Mouse (Mus musculus) thymus, postnatal 10 days (tissue): Measurements from ENCODE around the gene Jade3.

Experiments used
- DNase-seq, 2 experiments: peaks; one replicate each; pipeline ENCODE4 v3.0.0; 2021; ENCODE audit warnings: low spot score in 2 of 2

The Jade3 gene

GRCm38 (mm10) chrX:20548011-20548879, 122.8 kb downstream of the Jade3 start:
- DNase-seq: no peak

DNA sequence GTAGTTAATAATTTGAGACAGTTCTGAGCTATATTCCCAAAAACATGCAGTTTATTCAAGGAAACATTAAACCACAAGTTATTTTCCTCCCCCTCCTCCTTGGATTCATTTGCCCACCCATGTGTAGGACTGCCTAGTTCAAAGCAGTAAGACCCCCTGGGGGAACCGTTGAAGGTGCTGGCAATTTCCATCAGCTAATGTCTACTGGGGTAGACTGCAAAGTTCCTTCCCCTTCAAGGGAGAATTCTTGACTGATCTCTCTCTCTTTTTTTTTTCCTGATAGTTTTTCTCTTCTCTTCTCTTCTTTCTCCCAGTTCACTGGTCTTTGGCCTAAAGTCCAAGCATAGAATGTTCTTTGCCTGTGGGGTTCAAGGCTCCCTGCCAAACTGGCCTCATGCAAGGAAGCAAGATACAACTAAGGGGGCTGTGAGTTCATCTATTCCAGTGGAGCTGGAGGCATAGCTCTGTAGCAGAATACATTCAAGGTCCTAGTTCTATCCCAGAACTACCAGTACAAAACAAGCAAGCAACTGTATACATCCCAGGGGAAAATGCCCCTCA, 123.5 kb downstream of the Jade3 start:
- no peak for DNase-seq

DNA sequence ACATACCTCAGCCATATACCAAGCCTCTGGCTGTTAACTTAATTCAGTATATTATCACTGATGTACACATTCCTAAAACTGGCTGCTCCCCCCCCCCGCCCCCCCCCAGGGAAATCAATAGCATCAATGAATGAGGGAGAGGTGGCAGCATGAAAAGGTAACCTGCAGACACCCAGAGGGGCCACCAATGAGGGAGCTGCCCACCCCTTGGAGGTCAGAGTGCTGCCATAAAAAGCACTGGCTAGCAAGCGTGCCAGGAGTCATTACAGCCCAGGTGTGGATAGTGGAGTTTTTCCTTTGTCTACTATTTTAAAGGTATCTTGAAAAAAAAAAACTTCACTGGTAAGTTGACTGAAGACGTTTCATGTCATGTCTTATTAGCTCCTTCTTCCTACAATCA, 124.0 kb downstream of the Jade3 start, which contains the start of gene Rgn:
Gene Rgn, plus strand, starts transcription at position 256 of the 400 bp plus-strand sequence.
- DNase-seq: no peak

GRCm38 (mm10) chrX:20552199-20552598, 126.7 kb downstream of the Jade3 start:
- DNase-seq: no peak

GRCm38 (mm10) chrX:20561846-20562245, 136.4 kb downstream of the Jade3 start:
- DNase-seq: no peak

GRCm38 (mm10) chrX:20563941-20564340, 138.5 kb downstream of the Jade3 start:
- no peak for DNase-seq
